Mouse (Mus musculus) megakaryocyte, embryonic 14.5 days (primary cell): Measurements from ENCODE around the gene Ubxn6. TPM values are rescaled to one million over a fixed set of nuclear protein-coding genes. Genes with fewer than 3 reads are reported as not detected.

Source experiments
- H3K27me3 ChIP-seq: replicated peaks from 2 replicates; pipeline ENCODE3; 2012; ENCODE audit warnings: inconsistent platforms
- H3K36me3 ChIP-seq: replicated peaks from 2 replicates; pipeline ENCODE3; 2012; ENCODE audit warnings: low read length, inconsistent platforms, mixed read lengths
- H3K4me1 ChIP-seq: 2 replicates; pipeline ENCODE4 v1.6.1; 2012; ENCODE audit warnings: inconsistent platforms
- H3K4me3 ChIP-seq: replicated peaks from 2 replicates; pipeline ENCODE3; 2012; ENCODE audit warnings: moderate library complexity, mild to moderate bottlenecking, inconsistent platforms
- H3K9me3 ChIP-seq: 2 replicates; pipeline ENCODE4 v1.6.1; 2012; ENCODE audit warnings: inconsistent platforms
- FLI1 ChIP-seq: IDR thresholded peaks from 2 replicates; pipeline ENCODE4 v1.6.1; 2012; ENCODE audit warnings: low read length, inconsistent platforms, mixed read lengths
- GATA1 ChIP-seq: IDR thresholded peaks from 3 replicates; pipeline ENCODE4 v1.6.1; 2012; ENCODE audit warnings: mixed read lengths, low read length, inconsistent platforms, borderline replicate concordance
- polyA plus RNA-seq: library from polyadenylated mRNA; stranded (reverse); fragments of >175 nt; gene quantifications from 2 replicates; pipeline ENCODE4 v1.2.3, GENCODE M21; 2012; ENCODE audit warnings: low replicate concordance; ENCODE audit not compliant: insufficient read depth

Ubxn6 gene
- polyA plus RNA-seq, 1 experiment: 75.0 TPM

GRCm38 (mm10) chr17:56057381-56058120 lies 17.3 kb downstream of the Ubxn6 start:
- H3K27me3 ChIP-seq: no peaks in the 10 kb centered on the region
- no peak overlapping the region for H3K4me3 ChIP-seq
- H3K36me3 ChIP-seq: peaks cover 90% of the 10 kb centered on the region
- TF ChIP-seq GATA1 (no peak), FLI1 (no peak)
- peaks cover 15% of the 10 kb centered on the region; the same call in 1 of the 2 replicates for H3K4me1 ChIP-seq
- no peaks in the 10 kb centered on the region for H3K9me3 ChIP-seq

GRCm38 (mm10) chr17:56055945-56056678 lies 18.7 kb downstream of the Ubxn6 start:
- H3K27me3 ChIP-seq: no peaks in the 10 kb centered on the region
- H3K36me3 ChIP-seq: peaks cover 88% of the 10 kb centered on the region
- no peak overlapping the region for H3K4me3 ChIP-seq
- H3K9me3 ChIP-seq: no peaks in the 10 kb centered on the region
- H3K4me1 ChIP-seq: peaks cover 12% of the 10 kb centered on the region; the same call in 1 of the 2 replicates
- TF ChIP-seq GATA1: no peak
- no peak for TF ChIP-seq FLI1

DNA sequence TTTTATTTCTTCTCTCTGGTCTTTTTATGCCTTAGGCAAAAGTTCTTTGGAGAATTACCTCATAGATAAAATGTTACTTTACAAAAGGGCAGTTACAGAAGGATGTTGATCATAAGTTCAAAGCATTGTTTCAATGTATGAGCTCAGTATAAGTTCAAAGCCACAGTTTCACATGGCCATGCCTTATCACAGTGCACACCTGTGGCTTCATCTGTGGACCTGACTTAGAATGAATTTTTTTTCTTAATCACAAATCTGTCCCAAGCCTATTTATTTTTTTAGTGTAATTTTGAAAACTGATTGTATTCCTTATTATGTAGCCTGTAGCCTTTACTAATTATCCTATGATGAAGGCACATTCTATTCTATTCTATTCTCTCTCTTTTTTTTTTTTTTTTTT lies 19.9 kb downstream of the Ubxn6 start:
- H3K9me3 ChIP-seq: no peaks in the 10 kb centered on the region
- no peak for TF ChIP-seq FLI1
- no peak for TF ChIP-seq GATA1
- peaks cover 88% of the 10 kb centered on the region for H3K36me3 ChIP-seq
- no peaks in the 10 kb centered on the region for H3K27me3 ChIP-seq
- peaks cover 12% of the 10 kb centered on the region; the same call in 1 of the 2 replicates for H3K4me1 ChIP-seq
- no peak overlapping the region for H3K4me3 ChIP-seq

GRCm38 (mm10) chr17:56051369-56051768 lies 23.5 kb downstream of the Ubxn6 start:
- H3K4me1 ChIP-seq: peaks cover 32% of the 10 kb centered on the region
- H3K27me3 ChIP-seq: no peaks in the 10 kb centered on the region
- no peaks in the 10 kb centered on the region for H3K9me3 ChIP-seq
- no peak overlapping the region for H3K4me3 ChIP-seq
- TF ChIP-seq FLI1 (no peak), GATA1 (no peak)
- peaks cover 88% of the 10 kb centered on the region for H3K36me3 ChIP-seq

DNA sequence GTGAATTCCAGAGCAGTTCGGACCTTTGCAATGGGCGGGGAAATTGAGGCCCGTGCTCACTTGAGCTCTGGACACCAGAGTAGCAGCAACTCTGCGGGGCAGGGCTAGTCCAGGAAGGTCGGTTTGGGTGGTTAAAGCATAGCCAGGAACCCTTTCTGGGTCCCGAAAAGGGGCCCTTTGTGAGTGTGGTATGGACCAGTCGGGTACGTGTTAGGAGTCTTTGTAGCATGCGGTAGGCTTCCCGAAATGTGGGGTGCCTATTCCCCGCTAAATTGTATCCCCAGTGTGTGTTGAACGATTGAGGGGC lies 34.0 kb downstream of the Ubxn6 start:
- Histone ChIP-seq H3K27me3 (no peaks in the 10 kb centered on the region), H3K4me1 (peaks cover 52% of the 10 kb centered on the region)
- TF ChIP-seq GATA1 (no peak), FLI1 (no peak)

DNA sequence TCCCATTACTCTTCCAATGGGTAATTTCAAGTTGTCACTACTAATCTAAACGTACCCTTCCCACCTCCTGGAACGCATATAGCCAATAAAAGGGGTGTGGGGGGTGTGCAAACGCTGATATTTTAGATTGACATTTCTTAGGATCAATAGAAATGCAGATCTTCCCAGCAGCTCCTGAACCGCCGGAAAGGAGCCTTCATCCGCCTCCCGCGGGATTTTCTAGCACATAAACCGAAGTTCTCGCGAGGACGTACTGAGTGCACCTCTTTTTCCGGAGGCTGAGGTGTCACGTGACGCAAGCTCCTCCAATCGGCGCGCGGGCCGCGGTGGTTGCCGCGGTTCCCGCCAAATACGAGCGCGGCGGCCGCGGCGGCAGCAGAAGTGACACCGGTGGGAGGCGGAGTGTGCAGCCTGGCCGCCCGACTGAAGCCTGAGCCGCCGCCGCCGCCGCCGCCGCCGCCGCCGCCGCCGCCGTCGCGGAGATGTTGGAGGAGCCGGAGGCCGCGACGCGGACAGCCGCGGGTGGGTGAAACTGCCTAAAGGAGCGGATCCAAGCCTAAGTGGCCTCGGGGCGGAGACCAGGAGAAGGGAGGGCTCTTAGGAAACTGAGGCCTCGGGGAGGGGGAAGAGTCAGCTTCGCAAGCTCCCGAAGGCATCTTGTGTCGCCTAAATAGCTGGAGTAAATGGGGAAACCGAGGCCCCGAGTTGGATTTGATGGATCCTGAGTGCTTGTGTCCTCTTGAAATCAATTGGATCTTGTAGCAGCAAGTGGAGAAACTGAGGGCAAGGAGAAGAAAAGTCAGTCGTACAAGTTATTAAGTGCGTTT lies 34.6 kb downstream of the Ubxn6 start, which contains the start of gene Chaf1a:
Gene Chaf1a, plus strand, starts transcription at position 410 of the 827 bp plus-strand sequence.
- H3K9me3 ChIP-seq: no peaks in the 10 kb centered on the region
- peaks cover 26% of the 10 kb centered on the region for H3K36me3 ChIP-seq
- H3K4me3 ChIP-seq: peak within 1 kb of the TSS; percentile 94
- TF ChIP-seq GATA1: no peak
- no peak for TF ChIP-seq FLI1
- H3K27me3 ChIP-seq: no peaks in the 10 kb centered on the region
- peaks cover 49% of the 10 kb centered on the region for H3K4me1 ChIP-seq

More for the DNA sequence above, 34.0 kb downstream of the Ubxn6 start:
- Histone ChIP-seq H3K36me3 (peaks cover 32% of the 10 kb centered on the region), H3K4me3 (peak overlapping the region; percentile 94), H3K9me3 (no peaks in the 10 kb centered on the region)

- peaks cover 58% of the 10 kb centered on the region for H3K4me1 ChIP-seq
- peak overlapping the region; percentile 56 for H3K4me3 ChIP-seq
- no peak for TF ChIP-seq GATA1
- TF ChIP-seq FLI1: no peak
- peaks cover 25% of the 10 kb centered on the region for H3K36me3 ChIP-seq
- no peaks in the 10 kb centered on the region for H3K27me3 ChIP-seq
- H3K9me3 ChIP-seq: no peaks in the 10 kb centered on the region
These were observed 35.5 kb downstream of the Ubxn6 start for GRCm38 (mm10) chr17:56039345-56039744.

- H3K9me3 ChIP-seq: no peaks in the 10 kb centered on the region
- peaks cover 64% of the 10 kb centered on the region for H3K4me1 ChIP-seq
- TF ChIP-seq FLI1: no peak
- no peak for TF ChIP-seq GATA1
- H3K27me3 ChIP-seq: no peaks in the 10 kb centered on the region
- peaks cover 25% of the 10 kb centered on the region for H3K36me3 ChIP-seq
- H3K4me3 ChIP-seq: no peak overlapping the region
These were observed 36.1 kb downstream of the Ubxn6 start for GRCm38 (mm10) chr17:56038583-56039261.

- TF ChIP-seq GATA1: no peak
- no peak for TF ChIP-seq FLI1
- no peaks in the 10 kb centered on the region for H3K27me3 ChIP-seq
- H3K36me3 ChIP-seq: peaks cover 31% of the 10 kb centered on the region
- H3K9me3 ChIP-seq: no peaks in the 10 kb centered on the region
- peaks cover 66% of the 10 kb centered on the region for H3K4me1 ChIP-seq
- peak overlapping the region; percentile 99 for H3K4me3 ChIP-seq
These were observed 37.9 kb downstream of the Ubxn6 start for GRCm38 (mm10) chr17:56036901-56037287.
